Mouse (Mus musculus): ENCODE results near the gene Ano4.

DNA sequence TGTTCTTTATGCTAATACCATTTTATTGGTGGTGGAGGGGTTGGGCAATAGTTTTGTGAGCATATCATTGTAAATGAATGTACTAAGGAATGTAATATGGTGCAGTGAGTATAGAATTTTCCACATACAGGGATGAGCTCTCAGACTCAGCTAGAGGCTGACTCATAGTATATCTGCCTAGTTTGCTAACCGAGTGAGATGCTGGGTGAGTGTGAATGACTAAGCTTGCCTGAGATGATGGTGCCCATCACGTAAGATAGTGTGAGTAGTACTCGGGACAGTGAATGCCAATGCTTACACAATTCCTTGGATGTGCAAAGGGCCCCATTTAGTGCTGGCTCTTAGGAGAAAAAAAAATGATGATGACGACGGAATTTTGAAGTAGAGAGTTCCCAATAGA is 267.1 kb downstream of the Ano4 start:
- TF ChIP-seq CTCF (IDR thresholded peaks at IDR 0.05; ENCODE audit: extremely low read depth, insufficient read depth, insufficient read length, insufficient replicate concordance) (no peak), POLR2A (IDR thresholded peaks at IDR 0.05; ENCODE audit: low read depth, low read length) (no peak)
